ENCODE assay signal across 17 mouse cellular contexts in the genomic region with DNA sequence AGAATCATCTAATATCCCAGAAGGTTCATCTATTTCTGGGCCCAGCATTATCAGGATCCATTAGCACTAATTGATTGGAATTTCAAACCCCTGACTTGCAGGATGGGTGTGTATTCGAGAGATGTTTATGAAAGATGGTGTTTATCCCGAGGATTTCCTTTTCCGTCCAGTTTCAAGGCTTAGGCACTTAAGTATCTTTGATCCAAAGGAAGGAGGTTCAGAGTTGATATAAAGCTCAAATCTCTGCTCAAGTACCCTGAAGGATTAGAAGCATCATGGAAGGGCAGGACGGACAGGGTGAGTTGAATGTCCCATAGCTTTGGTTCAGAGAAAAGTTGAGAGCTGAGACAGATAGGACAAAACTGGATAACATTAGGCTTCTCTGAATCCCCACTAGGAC.
"Had no signal": no experiment of that assay in that cellular context is flagged by ENCODE, and none has a peak within 500 bp of the region (broad histone marks: within the 10 kb centered on the region; RNA-seq: fewer than 3 reads in every experiment).

No protein-coding gene starts in this region.

- H3K4me2 ChIP-seq: limb, embryonic 13.5 days; liver, embryonic 12.5 days; liver, embryonic 15.5 days; midbrain, embryonic 12.5 days; midbrain, embryonic 15.5 days; neural tube, embryonic 12.5 days; neural tube, embryonic 15.5 days; stomach, embryonic 15.5 days had no signal

- ATAC-seq: liver, embryonic 12.5 days; midbrain, embryonic 15.5 days had no signal

- H3K9me3 ChIP-seq: limb, embryonic 10.5 days; liver, embryonic 15.5 days; midbrain, embryonic 15.5 days; neural tube, embryonic 12.5 days; neural tube, embryonic 15.5 days; stomach, embryonic 15.5 days had no signal

- H3K27me3 ChIP-seq: limb, embryonic 13.5 days; liver, embryonic 12.5 days; liver, embryonic 15.5 days; midbrain, embryonic 12.5 days; midbrain, embryonic 15.5 days; neural tube, embryonic 12.5 days; neural tube, embryonic 15.5 days; stomach, embryonic 15.5 days had no signal

- DNase-seq: kidney, postnatal 25 days; layer of hippocampus, adult 9-11 months; liver; lung, adult 2 months; right cerebral cortex, postnatal 25 days; thymus, postnatal 25 days had no signal

- H3K4me3 ChIP-seq: layer of hippocampus, adult 2 months; limb, embryonic 10.5 days; limb, embryonic 13.5 days; liver, embryonic 12.5 days; liver, embryonic 15.5 days; midbrain, embryonic 12.5 days; midbrain, embryonic 15.5 days; neural tube, embryonic 12.5 days; neural tube, embryonic 15.5 days; stomach, embryonic 15.5 days had no signal

- H3K9ac ChIP-seq: limb, embryonic 13.5 days; liver, embryonic 12.5 days; liver, embryonic 15.5 days; midbrain, embryonic 12.5 days; midbrain, embryonic 15.5 days; neural tube, embryonic 12.5 days; neural tube, embryonic 15.5 days; stomach, embryonic 15.5 days had no signal

- H3K36me3 ChIP-seq: liver, embryonic 12.5 days; liver, embryonic 15.5 days had no signal

- H3K27ac ChIP-seq: layer of hippocampus, adult 2 months; limb, embryonic 10.5 days; limb, embryonic 13.5 days; liver, embryonic 12.5 days; liver, embryonic 15.5 days; macrophage; midbrain, embryonic 12.5 days; midbrain, embryonic 15.5 days; neural tube, embryonic 12.5 days; neural tube, embryonic 15.5 days; stomach, embryonic 15.5 days had no signal
